Mouse (Mus musculus): ENCODE data around the gene Hprt.
A peak's percentile ranks its signal among the peaks of the same experiment; 100 is the strongest.

Gene Hprt

GRCm38 (mm10) chrX:52987905-52988783 lies at the start of gene Hprt:
Hprt (plus strand) TSS chrX:52988137.
- no peaks in the 10 kb centered on the region for H3K9me3 ChIP-seq (ENCODE audit: low read length)
- H3K4me3 ChIP-seq (replicated peaks; ENCODE audit: low read length) = no peak within 1 kb of the TSS
- TF ChIP-seq CTCF (conservative IDR thresholded peaks at IDR 0.05; ENCODE audit: low read length) (no peak), POU5F1 (IDR thresholded peaks at IDR 0.05; ENCODE audit: borderline replicate concordance, low read length) (no peak), NANOG (IDR thresholded peaks at IDR 0.05; ENCODE audit: borderline replicate concordance, low read length) (no peak)

GRCm38 (mm10) chrX:52945509-52945908 lies 42.4 kb upstream of the Hprt start:
- peaks cover 21% of the 10 kb centered on the region for H3K36me3 ChIP-seq (ENCODE audit: insufficient read depth, low read length)
- TF ChIP-seq POU5F1 (IDR thresholded peaks at IDR 0.05; ENCODE audit: borderline replicate concordance, low read length) = no peak
- no peak for TF ChIP-seq NANOG (IDR thresholded peaks at IDR 0.05; ENCODE audit: borderline replicate concordance, low read length)
- no peak for TF ChIP-seq CTCF (conservative IDR thresholded peaks at IDR 0.05; ENCODE audit: low read length)
- no peaks in the 10 kb centered on the region for H3K4me1 ChIP-seq (replicated peaks; ENCODE audit: low read depth, low read length)
- H3K9me3 ChIP-seq (ENCODE audit: low read length) = no peaks in the 10 kb centered on the region
- H3K27me3 ChIP-seq (ENCODE audit: insufficient read depth, low read length) = no peaks in the 10 kb centered on the region
- H3K4me3 ChIP-seq (replicated peaks; ENCODE audit: low read length) = no peak overlapping the region

More at GRCm38 (mm10) chrX:52987905-52988783, at the start of gene Hprt:
- no peaks in the 10 kb centered on the region for H3K4me1 ChIP-seq (replicated peaks; ENCODE audit: low read depth, low read length)
- H3K36me3 ChIP-seq (ENCODE audit: insufficient read depth, low read length) = no peaks in the 10 kb centered on the region
- H3K27me3 ChIP-seq (ENCODE audit: insufficient read depth, low read length) = no peaks in the 10 kb centered on the region

- TF ChIP-seq CTCF (conservative IDR thresholded peaks at IDR 0.05; ENCODE audit: low read length) (peak; percentile 27), POU5F1 (IDR thresholded peaks at IDR 0.05; ENCODE audit: borderline replicate concordance, low read length) (no peak)
- H3K4me1 ChIP-seq (replicated peaks; ENCODE audit: low read depth, low read length) = no peaks in the 10 kb centered on the region
- peaks cover 28% of the 10 kb centered on the region for H3K36me3 ChIP-seq (ENCODE audit: insufficient read depth, low read length)
- H3K9me3 ChIP-seq (ENCODE audit: low read length) = no peaks in the 10 kb centered on the region
- H3K27me3 ChIP-seq (ENCODE audit: insufficient read depth, low read length) = no peaks in the 10 kb centered on the region
- H3K4me3 ChIP-seq (replicated peaks; ENCODE audit: low read length) = no peak overlapping the region
Observed at GRCm38 (mm10) chrX:52949713-52950112, 38.2 kb upstream of the Hprt start.

GRCm38 (mm10) chrX:52956942-52957341 lies 31.0 kb upstream of the Hprt start:
- Histone ChIP-seq H3K27me3 (ENCODE audit: insufficient read depth, low read length) (no peaks in the 10 kb centered on the region), H3K4me1 (replicated peaks; ENCODE audit: low read depth, low read length) (peaks cover 8% of the 10 kb centered on the region), H3K9me3 (ENCODE audit: low read length) (no peaks in the 10 kb centered on the region), H3K36me3 (ENCODE audit: insufficient read depth, low read length) (peaks cover 11% of the 10 kb centered on the region), H3K4me3 (replicated peaks; ENCODE audit: low read length) (no peak overlapping the region)
- TF ChIP-seq NANOG (IDR thresholded peaks at IDR 0.05; ENCODE audit: borderline replicate concordance, low read length) (no peak), CTCF (conservative IDR thresholded peaks at IDR 0.05; ENCODE audit: low read length) (no peak), POU5F1 (IDR thresholded peaks at IDR 0.05; ENCODE audit: borderline replicate concordance, low read length) (no peak)

- H3K4me1 ChIP-seq (replicated peaks; ENCODE audit: low read depth, low read length) = peaks cover 12% of the 10 kb centered on the region
- no peaks in the 10 kb centered on the region for H3K27me3 ChIP-seq (ENCODE audit: insufficient read depth, low read length)
- no peaks in the 10 kb centered on the region for H3K9me3 ChIP-seq (ENCODE audit: low read length)
- H3K4me3 ChIP-seq (replicated peaks; ENCODE audit: low read length) = no peak overlapping the region
- no peaks in the 10 kb centered on the region for H3K36me3 ChIP-seq (ENCODE audit: insufficient read depth, low read length)
- TF ChIP-seq NANOG (IDR thresholded peaks at IDR 0.05; ENCODE audit: borderline replicate concordance, low read length) (peak; percentile 47; the same call in 1 of the 2 replicates), POU5F1 (IDR thresholded peaks at IDR 0.05; ENCODE audit: borderline replicate concordance, low read length) (peak; percentile 5; the same call in 1 of the 2 replicates), CTCF (conservative IDR thresholded peaks at IDR 0.05; ENCODE audit: low read length) (no peak)
Observed at GRCm38 (mm10) chrX:52961559-52962110, 26.3 kb upstream of the Hprt start.

GRCm38 (mm10) chrX:52965149-52965548 lies 22.8 kb upstream of the Hprt start:
- no peaks in the 10 kb centered on the region for H3K36me3 ChIP-seq (ENCODE audit: insufficient read depth, low read length)
- no peak overlapping the region for H3K4me3 ChIP-seq (replicated peaks; ENCODE audit: low read length)
- peaks cover 12% of the 10 kb centered on the region for H3K4me1 ChIP-seq (replicated peaks; ENCODE audit: low read depth, low read length)
- no peak for TF ChIP-seq CTCF (conservative IDR thresholded peaks at IDR 0.05; ENCODE audit: low read length)
- no peak for TF ChIP-seq POU5F1 (IDR thresholded peaks at IDR 0.05; ENCODE audit: borderline replicate concordance, low read length)
- TF ChIP-seq NANOG (IDR thresholded peaks at IDR 0.05; ENCODE audit: borderline replicate concordance, low read length) = no peak
- no peaks in the 10 kb centered on the region for H3K9me3 ChIP-seq (ENCODE audit: low read length)
- H3K27me3 ChIP-seq (ENCODE audit: insufficient read depth, low read length) = no peaks in the 10 kb centered on the region

GRCm38 (mm10) chrX:52971211-52972006 lies 16.5 kb upstream of the Hprt start:
- Histone ChIP-seq H3K27me3 (ENCODE audit: insufficient read depth, low read length) (no peaks in the 10 kb centered on the region), H3K4me1 (replicated peaks; ENCODE audit: low read depth, low read length) (no peaks in the 10 kb centered on the region), H3K9me3 (ENCODE audit: low read length) (no peaks in the 10 kb centered on the region), H3K4me3 (replicated peaks; ENCODE audit: low read length) (no peak overlapping the region), H3K36me3 (ENCODE audit: insufficient read depth, low read length) (no peaks in the 10 kb centered on the region)
- TF ChIP-seq CTCF (conservative IDR thresholded peaks at IDR 0.05; ENCODE audit: low read length) = no peak
- no peak for TF ChIP-seq POU5F1 (IDR thresholded peaks at IDR 0.05; ENCODE audit: borderline replicate concordance, low read length)
- TF ChIP-seq NANOG (IDR thresholded peaks at IDR 0.05; ENCODE audit: borderline replicate concordance, low read length) = no peak

- TF ChIP-seq NANOG (IDR thresholded peaks at IDR 0.05; ENCODE audit: borderline replicate concordance, low read length) (no peak), POU5F1 (IDR thresholded peaks at IDR 0.05; ENCODE audit: borderline replicate concordance, low read length) (no peak), CTCF (conservative IDR thresholded peaks at IDR 0.05; ENCODE audit: low read length) (no peak)
- no peaks in the 10 kb centered on the region for H3K27me3 ChIP-seq (ENCODE audit: insufficient read depth, low read length)
- no peaks in the 10 kb centered on the region for H3K9me3 ChIP-seq (ENCODE audit: low read length)
- H3K36me3 ChIP-seq (ENCODE audit: insufficient read depth, low read length) = no peaks in the 10 kb centered on the region
- H3K4me3 ChIP-seq (replicated peaks; ENCODE audit: low read length) = no peak overlapping the region
- H3K4me1 ChIP-seq (replicated peaks; ENCODE audit: low read depth, low read length) = no peaks in the 10 kb centered on the region
Observed at GRCm38 (mm10) chrX:52972129-52972528, 15.8 kb upstream of the Hprt start.
